Mouse (Mus musculus): ENCODE data around the gene Camk1d.

Camk1d gene

DNA sequence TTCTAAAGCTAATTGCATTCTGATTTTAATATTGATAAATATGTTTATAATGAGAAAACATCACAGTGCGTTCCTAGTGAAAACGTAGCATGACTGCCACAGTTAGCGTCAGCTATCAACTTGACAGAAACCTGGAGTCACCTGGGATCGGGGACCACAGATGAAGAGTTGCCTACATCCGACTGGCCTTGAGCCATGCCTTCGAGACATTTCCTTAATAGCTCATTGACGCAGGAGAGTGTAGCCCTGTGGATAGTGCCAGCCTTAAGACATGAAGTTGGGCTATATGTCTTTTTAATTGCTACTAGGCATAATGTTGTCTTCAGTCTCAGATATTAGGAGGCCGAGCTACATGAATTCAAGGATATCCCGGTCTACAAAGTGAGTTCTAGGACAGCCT lies 315.8 kb downstream of the Camk1d start:
- DNase-seq (ENCODE audit: low spot score): no peak

DNA sequence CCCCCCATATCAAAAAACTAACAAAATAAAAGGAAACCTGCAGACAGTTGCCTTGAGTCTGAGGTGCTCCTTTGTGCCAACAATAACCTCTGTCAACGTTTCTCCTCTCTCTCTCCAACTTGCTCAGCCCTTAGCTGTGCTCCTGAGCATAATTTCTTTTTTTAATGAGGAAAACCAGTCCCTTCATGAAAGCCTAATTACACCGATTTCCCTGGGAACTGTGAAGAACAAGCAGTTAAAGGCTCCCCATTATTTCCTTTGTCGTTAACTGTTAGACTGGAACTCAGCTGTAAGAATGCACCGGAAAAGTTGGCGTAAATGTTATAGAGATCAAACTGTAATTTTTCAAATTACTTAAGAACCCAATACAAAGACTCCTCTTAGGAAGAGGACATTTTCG lies 316.3 kb downstream of the Camk1d start:
- no peak for DNase-seq (ENCODE audit: low spot score)

DNA sequence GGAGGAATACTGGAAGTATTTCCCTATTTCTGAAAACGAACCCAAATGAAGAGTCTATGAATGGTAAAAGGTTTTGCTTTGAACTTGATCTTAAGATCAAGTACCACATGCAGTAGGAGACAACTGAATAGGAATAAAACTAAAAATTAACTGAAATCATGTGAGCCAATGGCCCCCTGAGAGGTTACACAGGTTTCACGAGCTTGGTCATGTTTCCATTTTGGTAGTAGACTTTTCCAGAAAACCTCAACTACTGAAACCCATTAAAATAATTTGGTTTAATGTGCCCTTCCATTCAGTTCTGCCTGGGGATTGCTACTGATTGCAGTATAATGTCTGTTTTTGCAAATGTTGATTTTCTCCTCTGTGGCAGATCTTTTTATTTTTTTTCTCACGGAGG lies 316.8 kb downstream of the Camk1d start:
- no peak for DNase-seq (ENCODE audit: low spot score)

DNA sequence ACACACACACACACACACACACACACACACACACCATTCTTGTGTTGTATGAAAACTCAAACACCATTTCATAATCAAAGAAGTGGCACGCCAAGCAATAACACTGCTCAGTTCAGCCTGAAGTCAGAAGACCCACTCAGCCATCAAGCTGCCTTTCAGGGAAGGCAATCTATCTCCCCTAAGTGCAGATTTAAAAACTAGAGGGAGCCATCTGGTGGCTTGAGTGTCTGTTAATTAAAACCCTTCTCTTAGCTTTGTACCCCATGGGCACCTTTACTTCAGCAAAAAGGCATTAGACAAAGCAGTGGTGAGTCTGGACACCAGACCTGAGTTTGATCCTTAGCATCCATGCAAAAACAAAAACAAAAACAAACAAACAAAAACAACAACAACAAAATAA lies 317.9 kb downstream of the Camk1d start:
- peak; percentile 33 for DNase-seq (ENCODE audit: low spot score)

DNA sequence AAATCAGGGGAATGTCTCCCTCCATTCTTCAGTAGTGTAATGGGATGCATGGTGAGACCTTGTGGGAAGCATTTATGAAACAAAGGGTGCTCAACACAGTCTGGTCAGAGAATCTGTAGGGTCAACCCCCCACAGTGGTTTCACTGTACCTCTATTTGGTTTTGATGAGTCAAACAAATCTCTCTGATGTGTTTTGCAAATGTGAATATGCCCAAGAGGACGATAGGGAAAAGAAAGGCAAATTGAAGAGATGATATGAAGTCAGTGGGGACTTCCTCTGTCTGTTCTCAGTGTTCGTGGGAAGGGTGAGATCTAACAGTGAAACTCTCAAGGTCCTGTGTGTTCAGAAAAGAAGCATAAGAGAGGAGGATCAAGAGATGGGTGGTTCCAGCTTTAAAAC lies 318.4 kb downstream of the Camk1d start:
- no peak for DNase-seq (ENCODE audit: low spot score)

DNA sequence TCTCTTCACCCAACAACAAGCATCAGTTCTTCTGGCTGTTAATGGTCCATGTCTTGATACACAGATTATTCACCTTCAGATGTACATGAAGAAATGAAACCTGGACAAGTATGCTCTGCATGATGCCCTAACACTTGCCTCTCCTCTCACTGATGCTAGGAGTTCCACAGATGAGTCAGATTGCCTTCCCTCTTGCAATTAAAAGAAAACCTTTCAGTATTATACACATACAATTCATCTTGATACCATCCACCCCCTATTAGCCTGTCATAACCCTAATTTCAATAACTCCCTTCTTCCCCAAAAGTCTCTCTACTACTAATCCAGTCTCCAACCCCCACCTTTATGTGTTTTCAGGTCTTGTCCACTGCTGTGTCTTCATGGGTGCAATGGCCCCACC lies 321.4 kb downstream of the Camk1d start:
- DNase-seq (ENCODE audit: low spot score): no peak

DNA sequence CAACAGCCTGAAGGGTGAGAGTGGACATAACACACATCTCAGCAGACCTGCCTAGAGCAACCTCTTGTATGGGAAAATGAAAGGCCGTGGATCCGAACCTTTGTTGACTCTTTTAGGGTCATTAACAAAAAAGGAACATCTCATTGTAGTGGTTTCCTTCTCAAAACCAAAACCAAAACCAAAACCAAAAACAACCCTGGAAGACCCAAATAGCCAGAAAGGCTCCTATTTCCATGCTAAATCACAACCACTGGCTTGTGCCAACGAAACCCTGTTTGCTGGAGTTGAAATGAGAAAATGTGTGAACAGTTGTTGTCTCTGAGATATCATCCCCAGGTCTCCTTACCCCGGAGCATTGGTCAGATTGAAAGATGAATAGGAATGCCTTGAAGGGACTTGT lies 321.8 kb downstream of the Camk1d start:
- DNase-seq (ENCODE audit: low spot score): no peak

DNA sequence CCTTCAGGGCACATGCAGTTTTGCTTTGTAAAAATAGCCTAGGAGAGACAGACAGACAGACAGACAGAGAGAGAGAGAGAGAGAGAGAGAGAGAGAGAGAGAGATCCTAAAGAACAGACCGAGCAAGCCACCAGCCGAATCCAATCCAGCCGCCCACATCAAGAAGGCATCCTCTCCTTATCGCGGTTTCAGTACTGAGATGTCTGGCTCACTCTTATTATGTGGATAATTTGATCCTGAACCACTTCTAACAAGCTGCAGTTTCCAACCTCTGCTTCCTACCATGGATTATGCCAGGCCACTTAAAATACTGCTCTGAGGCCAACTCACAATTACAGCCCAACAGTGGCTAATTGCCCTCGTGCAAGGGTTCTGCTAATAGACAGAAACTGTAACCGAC lies 325.9 kb downstream of the Camk1d start:
- no peak for DNase-seq (ENCODE audit: low spot score)

DNA sequence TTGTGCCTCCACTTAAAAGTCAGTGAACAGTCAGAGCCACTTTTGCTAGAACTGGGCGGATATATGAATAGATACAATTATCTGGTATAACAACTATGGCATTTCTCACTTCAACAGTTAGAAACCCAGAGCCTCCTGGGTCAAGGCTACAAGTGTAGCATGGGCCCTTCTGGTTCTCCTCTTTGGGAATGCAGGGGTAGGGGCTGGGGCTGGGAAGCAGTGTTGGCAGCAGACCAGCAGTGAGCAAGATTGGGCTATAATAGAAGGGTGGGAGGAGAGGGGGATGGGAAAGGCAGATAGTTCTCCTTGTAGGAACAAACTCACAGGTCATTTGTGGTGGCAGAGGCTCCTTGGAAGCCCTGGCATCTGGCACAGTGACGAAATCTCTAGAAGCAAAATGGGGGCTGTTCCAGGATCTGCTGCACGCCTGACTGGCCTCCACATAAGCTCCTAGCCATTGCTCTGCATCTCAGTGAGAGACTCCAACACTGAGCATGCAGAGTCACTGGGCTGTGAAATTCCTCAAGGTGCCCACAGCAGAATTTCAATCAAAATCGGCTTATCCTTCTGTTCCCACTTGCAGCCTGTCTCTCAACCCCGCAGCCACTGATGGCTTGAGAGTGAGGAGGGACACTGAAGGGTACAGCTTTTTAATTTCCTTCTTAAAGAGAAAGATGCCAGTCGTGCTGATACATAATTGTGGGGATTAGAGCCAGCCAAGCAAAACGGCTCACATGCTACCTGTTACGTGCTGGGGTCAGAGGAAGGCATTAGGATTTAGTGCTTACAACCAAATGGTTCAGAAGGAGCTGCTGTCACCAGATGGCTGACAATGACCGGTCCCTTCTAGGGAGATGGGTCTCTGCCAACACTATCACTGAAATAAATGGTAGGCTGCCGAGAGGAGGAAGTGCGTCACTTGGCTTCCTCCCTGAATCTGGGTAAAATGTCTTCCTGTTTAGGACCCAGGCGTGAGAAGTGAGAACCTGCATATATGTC lies 332.3 kb downstream of the Camk1d start:
- DNase-seq (ENCODE audit: low spot score): peak; percentile 22

DNA sequence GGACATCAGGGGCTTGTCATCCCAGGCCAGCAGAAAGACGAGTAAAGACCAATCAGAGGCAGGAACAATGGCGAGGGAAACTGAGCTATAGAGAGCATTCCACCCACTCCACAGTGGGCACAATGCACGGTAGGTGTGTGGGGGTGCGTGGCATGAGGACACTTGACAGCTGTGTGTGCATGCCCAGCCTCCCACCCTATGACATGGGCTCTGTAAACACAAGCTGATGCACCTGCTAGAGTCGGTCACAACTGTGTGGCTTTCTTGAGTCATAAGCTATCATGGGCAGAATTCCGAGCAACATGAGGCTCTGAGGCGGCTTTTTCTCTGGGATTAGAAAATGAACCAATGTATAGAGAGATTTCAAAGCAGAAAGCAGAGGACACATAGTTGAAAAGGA lies 333.3 kb downstream of the Camk1d start:
- DNase-seq (ENCODE audit: low spot score): no peak

DNA sequence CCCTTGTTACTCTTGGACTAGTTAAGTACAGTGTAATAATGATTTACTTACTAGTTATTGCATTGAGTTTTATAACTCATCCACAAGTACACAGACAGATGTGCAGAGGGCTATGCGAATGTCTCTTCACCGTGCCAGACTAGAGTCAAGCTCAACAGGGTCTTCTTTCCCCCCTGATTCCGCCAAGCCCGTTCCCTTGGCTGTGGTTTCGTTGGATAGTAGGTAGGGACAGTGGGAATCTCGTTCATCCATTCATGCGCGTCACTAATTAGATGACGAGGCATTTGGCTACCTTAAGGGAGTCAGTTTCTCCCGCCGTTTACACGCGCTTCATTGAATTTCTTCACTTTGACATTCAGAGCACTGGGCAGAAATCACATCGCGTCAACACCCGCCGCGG lies 335.4 kb downstream of the Camk1d start:
- DNase-seq (ENCODE audit: low spot score): peak; percentile 39

DNA sequence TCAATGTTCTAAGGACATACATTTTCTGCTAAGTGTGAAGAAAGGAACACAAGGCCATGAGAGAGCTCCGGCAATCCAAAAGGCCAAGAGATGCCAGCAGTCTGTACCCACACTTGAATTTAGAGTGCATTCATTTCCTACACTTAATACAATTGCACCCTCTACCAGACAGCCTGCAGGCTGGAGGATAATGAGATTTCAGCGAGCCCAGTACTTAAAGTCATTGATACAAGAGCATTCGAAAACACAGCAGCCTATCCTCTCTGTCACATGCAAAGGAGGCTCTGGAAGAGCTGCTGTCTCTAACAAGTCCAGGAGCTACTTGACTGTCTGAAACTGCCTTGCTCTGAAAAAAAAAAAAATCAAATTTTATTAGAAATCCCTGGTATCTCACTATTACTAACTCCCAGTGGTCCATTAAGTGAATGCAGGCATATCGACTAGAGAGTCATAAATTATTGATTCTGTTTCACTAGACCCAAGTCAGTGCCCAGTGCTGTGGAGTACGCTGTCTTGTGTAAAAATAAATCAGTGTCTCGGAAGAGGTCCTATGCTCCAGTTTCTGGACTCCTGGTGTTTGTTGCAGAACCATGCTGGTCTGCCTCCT lies 336.1 kb downstream of the Camk1d start:
- no peak for DNase-seq (ENCODE audit: low spot score)

DNA sequence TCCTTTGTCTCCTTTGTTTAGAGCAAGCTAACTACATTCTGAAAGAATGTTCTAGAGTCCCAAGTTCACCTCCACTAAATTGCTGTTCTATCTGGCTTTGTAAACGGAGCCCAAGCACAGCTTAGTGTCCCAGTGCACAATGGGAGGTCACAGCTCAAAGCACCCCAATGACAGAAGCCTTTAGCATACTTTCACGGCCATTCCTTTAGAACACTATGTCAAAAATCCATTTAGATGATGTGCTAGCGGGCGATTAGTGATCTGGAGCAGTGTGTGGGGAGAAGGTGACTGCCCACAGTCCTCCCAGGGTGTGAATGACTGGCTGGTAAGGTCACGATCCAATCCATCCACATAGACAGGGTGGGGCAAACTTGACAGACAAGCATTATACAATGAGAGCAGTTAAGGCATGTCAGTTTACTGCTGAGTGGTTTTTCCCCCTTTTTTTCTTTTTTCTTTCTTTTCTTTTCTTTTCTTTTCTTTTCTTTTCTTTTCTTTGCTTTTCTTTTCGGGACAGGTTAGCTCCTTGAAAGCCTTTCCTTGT lies 341.4 kb downstream of the Camk1d start:
- DNase-seq (ENCODE audit: low spot score): no peak

DNA sequence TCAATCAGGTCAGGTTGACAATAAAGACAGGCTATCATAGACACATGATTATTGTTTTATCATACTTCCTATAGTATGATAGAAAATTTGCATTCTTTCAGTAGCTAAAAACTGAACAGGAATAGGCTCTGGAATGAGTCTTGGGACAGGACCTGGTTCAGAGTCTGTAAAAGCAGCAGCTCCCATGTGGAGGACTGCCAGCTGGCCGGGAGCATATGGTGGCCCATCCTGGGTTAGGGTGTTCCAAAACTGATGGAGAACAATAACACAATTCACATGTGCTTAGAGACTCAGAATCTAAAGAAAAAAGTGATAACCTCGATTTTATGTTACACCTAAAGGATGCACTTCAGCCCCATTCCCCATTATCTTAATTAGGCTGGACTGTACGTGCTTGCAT lies 343.0 kb downstream of the Camk1d start:
- no peak for DNase-seq (ENCODE audit: low spot score)

DNA sequence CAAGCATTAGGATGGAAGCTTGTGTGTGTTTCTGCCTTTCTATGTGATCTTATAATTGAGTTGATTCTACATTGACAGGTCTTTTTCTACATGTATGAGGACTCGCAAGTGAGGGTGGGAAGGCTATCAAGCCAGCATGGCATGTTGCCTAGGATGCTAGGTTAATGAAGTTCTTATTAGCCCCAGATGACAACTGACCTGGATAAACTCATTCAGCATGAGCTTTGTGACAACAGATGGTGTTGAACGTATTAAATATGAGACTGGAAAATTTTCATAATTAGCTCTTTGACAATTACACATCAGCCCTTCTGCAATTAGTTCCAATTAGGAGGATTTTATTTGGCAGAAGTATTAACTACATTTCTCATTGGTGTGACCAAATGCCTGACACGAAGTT lies 343.7 kb downstream of the Camk1d start:
- DNase-seq (ENCODE audit: low spot score): no peak

DNA sequence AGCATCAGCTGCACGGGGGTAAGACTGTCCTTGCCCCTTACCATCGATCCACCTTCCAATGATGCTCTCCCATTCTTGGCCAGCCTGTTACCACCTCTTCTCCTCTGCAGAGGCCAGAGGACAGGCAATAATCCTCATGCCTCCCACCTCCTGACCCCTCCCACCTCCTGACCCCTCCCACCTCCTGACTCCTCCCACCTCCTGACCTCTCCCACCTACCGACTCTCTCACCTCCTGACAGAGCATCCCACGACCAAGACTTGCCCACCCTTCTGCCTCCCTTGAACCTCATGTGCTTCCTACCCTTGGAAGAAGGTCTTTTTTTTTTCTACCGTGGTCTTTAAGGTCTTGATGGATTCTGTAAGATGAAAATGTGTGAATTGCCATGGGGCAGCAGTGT lies 350.5 kb downstream of the Camk1d start:
- DNase-seq (ENCODE audit: low spot score): no peak

DNA sequence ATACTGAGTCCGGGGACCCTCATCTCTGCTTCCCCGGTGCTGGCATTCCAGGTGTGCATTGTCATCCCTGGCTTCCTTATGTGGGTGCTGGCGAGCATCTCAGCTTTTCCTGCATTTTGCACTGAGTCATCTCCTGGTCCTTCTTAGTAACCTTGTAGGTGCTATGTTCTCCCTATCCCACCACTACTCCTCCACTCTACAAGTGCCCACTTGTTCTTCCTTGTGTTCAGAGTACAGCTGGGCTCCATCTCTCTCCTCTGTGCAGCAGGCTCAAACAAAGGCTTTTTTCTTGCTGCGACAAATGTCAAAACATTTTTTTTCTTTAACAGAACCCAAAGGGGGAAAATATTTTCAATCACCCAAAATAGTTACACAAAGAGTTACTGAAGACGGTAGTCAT lies 356.3 kb downstream of the Camk1d start:
- DNase-seq (ENCODE audit: low spot score): no peak

DNA sequence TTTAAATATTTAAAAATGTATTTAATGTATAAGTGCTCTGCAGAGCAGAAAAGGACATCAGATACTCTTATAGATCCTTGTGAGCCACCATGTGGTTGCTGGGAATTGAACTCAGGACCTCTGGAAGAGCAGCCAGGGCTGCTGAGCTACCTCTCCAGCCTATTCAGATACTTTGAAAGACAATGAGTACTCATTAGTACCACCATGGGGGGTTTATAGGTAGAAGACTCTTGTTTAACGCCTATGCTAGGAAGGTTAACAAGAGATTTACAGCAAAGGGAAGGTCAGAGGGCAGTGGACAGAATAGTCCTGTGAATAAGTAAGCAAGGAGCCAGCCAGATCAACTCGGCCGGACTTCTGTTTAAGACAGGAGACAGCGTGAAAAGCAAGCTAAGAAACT lies 357.3 kb downstream of the Camk1d start:
- DNase-seq (ENCODE audit: low spot score): no peak

DNA sequence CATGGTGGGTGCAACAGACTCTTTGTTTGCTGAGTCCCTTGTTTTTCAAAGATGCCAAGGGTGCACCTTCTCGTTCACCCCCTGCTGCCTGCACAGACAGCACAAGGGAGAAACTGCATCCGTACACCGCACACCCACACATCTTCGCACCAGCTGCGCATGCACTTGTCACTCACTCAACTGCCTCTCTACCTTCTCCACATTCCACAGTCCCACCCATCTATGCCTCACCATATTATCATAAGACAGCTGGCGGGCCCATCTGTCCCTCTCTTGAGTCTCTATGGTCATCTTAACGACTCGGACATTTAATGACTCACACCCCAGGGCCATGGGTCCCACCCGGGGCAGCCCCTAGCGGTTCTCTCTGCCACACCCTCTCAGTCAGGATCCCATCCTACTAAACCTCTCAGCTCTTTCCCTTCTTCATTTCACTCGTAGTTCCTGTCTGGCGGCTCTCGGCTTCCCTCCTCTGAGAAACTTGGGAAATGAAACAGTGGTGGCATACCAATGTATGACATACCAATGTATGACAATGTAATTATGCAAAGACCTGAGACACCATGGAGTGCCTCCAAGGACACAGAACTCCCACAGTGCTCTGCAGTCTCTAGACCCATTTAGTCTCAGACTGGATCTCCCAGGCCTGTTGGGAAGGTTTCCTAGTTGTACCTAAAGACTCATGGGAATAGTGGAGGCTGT lies 361.3 kb downstream of the Camk1d start:
- no peak for DNase-seq (ENCODE audit: low spot score)

DNA sequence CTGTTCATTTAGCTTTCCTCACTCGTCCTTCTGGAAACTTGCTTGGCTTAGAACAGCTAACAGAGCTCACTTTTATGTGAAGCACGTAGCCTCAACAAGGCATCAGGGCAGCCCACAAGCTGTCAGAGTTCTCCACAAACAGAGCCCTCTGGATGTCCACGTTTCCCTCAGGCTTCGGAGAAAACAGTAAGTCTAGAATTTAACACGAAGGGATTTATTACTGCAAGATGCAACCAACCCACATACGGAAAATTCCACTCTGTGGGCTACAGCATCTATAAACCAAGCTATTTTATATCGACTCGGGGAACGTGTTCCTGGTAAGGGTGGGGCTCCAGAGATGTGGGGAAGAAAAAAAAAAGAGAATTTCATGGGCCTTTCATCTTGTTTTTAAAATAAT lies 369.0 kb downstream of the Camk1d start:
- DNase-seq (ENCODE audit: low spot score): no peak

DNA sequence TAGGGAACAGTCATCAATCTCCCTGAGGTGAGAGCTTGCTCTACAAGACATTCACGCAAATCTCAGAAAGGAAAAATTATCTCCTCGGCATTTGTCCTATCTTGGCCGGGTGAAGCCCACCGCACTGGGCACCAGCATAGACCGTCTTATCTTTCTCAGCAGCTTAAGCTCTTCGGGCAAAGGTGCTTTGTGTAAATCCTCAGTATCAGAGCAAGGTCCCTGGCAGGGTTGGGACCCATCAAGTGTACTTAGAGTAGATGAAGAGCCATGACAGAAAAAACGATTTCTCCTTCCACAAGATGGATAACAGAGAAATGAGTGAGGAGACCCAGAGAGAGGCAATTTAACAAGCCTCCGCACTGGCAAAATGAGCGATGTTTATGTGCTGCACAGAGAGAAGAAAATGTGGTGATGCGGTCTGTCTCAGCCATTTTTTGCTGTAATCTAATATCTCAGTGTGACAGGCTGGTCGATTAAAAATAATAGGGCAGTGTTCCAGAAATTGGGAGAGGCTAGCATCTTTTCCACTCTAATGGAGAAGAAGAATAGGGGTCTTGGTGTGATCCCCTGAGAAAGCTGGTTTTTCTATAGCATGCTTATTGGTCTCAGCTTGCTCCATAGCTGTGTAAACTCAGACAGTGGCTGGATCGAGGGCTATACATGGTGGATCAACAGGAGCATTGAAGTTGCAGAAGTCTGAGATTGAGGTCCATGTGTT lies 386.6 kb downstream of the Camk1d start:
- no peak for DNase-seq (ENCODE audit: low spot score)

DNA sequence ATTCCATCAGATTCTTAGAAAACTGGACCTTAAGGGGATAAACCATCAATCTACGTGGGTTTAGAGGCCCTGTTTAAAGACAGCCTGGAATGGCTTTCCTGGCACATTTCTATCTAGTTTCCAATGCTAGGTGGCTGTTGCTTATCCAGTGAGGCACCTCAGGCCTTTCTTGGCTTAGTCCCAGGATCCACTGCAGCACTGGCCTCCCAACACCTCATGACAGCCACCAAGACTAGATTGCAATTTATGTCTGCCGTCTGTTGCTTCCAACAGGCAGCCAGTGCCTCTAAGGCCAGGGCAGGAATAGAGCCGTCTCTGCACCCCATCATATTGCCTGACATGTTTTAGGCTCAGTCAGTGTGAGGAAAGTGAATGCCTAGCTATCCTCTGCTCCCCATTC lies 389.5 kb downstream of the Camk1d start:
- no peak for DNase-seq (ENCODE audit: low spot score)

Measured in embryo, embryonic 10.5 days (tissue).